Mouse (Mus musculus): ENCODE results near the gene Opcml. TPM values are rescaled to one million over a fixed set of nuclear protein-coding genes. Genes with fewer than 3 reads are reported as not detected.

The Opcml gene
- total and polyA plus RNA-seq, 2 experiments from 2014 or later: 48.3 to 88.2 TPM

- peak; percentile 57 for DNase-seq (ENCODE audit: low spot score)
- Histone ChIP-seq H3K27ac (no peak overlapping the region), H3K9me3 (ENCODE audit: low read length) (no peaks in the 10 kb centered on the region), H3K27me3 (ENCODE audit: insufficient read depth, low read length) (no peaks in the 10 kb centered on the region), H3K4me1 (ENCODE audit: insufficient read depth, low read length) (no peaks in the 10 kb centered on the region), H3K4me2 (ENCODE audit: low read depth, low read length) (no peak overlapping the region), H3K4me3 (ENCODE audit: low read length) (no peak overlapping the region), H3K9ac (replicated peaks; ENCODE audit: low read length) (no peak overlapping the region), H3K36me3 (ENCODE audit: insufficient read depth, low read length) (no peaks in the 10 kb centered on the region)
- 49% methylated on average over 6 of the region's 6 CpGs for WGBS
- TF ChIP-seq CTCF (IDR thresholded peaks at IDR 0.05; ENCODE audit: low read depth): no peak
- peak; percentile 91 for ATAC-seq
These were observed 517.0 kb downstream of the Opcml start for GRCm38 (mm10) chr9:28307481-28308050.

GRCm38 (mm10) chr9:28317881-28318280, 527.3 kb downstream of the Opcml start:
- H3K4me2 ChIP-seq (ENCODE audit: low read depth, low read length): no peak overlapping the region
- H3K4me1 ChIP-seq (ENCODE audit: insufficient read depth, low read length): no peaks in the 10 kb centered on the region
- TF ChIP-seq CTCF (IDR thresholded peaks at IDR 0.05; ENCODE audit: low read depth): no peak
- no peaks in the 10 kb centered on the region for H3K36me3 ChIP-seq (ENCODE audit: insufficient read depth, low read length)
- ATAC-seq (no peak), DNase-seq (ENCODE audit: low spot score) (no peak)
- H3K27ac ChIP-seq: no peak overlapping the region
- no peaks in the 10 kb centered on the region for H3K27me3 ChIP-seq (ENCODE audit: insufficient read depth, low read length)
- no peaks in the 10 kb centered on the region for H3K9me3 ChIP-seq (ENCODE audit: low read length)
- no peak overlapping the region for H3K9ac ChIP-seq (replicated peaks; ENCODE audit: low read length)
- H3K4me3 ChIP-seq (ENCODE audit: low read length): no peak overlapping the region

- no peak overlapping the region for H3K4me3 ChIP-seq (ENCODE audit: low read length)
- TF ChIP-seq CTCF (IDR thresholded peaks at IDR 0.05; ENCODE audit: low read depth): no peak
- H3K27ac ChIP-seq: no peak overlapping the region
- no peaks in the 10 kb centered on the region for H3K36me3 ChIP-seq (ENCODE audit: insufficient read depth, low read length)
- no peak for ATAC-seq
- no peaks in the 10 kb centered on the region for H3K27me3 ChIP-seq (ENCODE audit: insufficient read depth, low read length)
- no peak overlapping the region for H3K9ac ChIP-seq (replicated peaks; ENCODE audit: low read length)
- no peaks in the 10 kb centered on the region for H3K4me1 ChIP-seq (ENCODE audit: insufficient read depth, low read length)
- 84% methylated on average over 4 of the region's 4 CpGs for WGBS
- no peak for DNase-seq (ENCODE audit: low spot score)
- no peaks in the 10 kb centered on the region for H3K9me3 ChIP-seq (ENCODE audit: low read length)
- no peak overlapping the region for H3K4me2 ChIP-seq (ENCODE audit: low read depth, low read length)
These were observed 528.6 kb downstream of the Opcml start for GRCm38 (mm10) chr9:28319021-28319755.

GRCm38 (mm10) chr9:28319802-28320201, 529.2 kb downstream of the Opcml start:
- H3K9ac ChIP-seq (replicated peaks; ENCODE audit: low read length): no peak overlapping the region
- ATAC-seq (no peak), DNase-seq (ENCODE audit: low spot score) (no peak)
- H3K9me3 ChIP-seq (ENCODE audit: low read length): no peaks in the 10 kb centered on the region
- no peaks in the 10 kb centered on the region for H3K27me3 ChIP-seq (ENCODE audit: insufficient read depth, low read length)
- H3K36me3 ChIP-seq (ENCODE audit: insufficient read depth, low read length): no peaks in the 10 kb centered on the region
- H3K27ac ChIP-seq: no peak overlapping the region
- H3K4me3 ChIP-seq (ENCODE audit: low read length): no peak overlapping the region
- 63% methylated on average over 1 of the region's 1 CpGs for WGBS
- H3K4me2 ChIP-seq (ENCODE audit: low read depth, low read length): no peak overlapping the region
- no peaks in the 10 kb centered on the region for H3K4me1 ChIP-seq (ENCODE audit: insufficient read depth, low read length)
- no peak for TF ChIP-seq CTCF (IDR thresholded peaks at IDR 0.05; ENCODE audit: low read depth)

GRCm38 (mm10) chr9:28327985-28328384, 537.4 kb downstream of the Opcml start:
- WGBS: 19% methylated on average over 4 of the region's 4 CpGs
- TF ChIP-seq CTCF (IDR thresholded peaks at IDR 0.05; ENCODE audit: low read depth): no peak
- Histone ChIP-seq H3K4me1 (ENCODE audit: insufficient read depth, low read length) (0 out of 2 replicates have a peak, but pooled peaks cover 3% of the 10 kb centered on the region), H3K27ac (no peak overlapping the region), H3K27me3 (ENCODE audit: insufficient read depth, low read length) (no peaks in the 10 kb centered on the region), H3K36me3 (ENCODE audit: insufficient read depth, low read length) (no peaks in the 10 kb centered on the region), H3K9me3 (ENCODE audit: low read length) (no peaks in the 10 kb centered on the region), H3K4me2 (ENCODE audit: low read depth, low read length) (no peak overlapping the region), H3K9ac (replicated peaks; ENCODE audit: low read length) (no peak overlapping the region), H3K4me3 (ENCODE audit: low read length) (no peak overlapping the region)
- ATAC-seq: no peak
- DNase-seq (ENCODE audit: low spot score): peak; percentile 33

- Histone ChIP-seq H3K9ac (replicated peaks; ENCODE audit: low read length) (no peak overlapping the region), H3K27ac (no peak overlapping the region), H3K27me3 (ENCODE audit: insufficient read depth, low read length) (no peaks in the 10 kb centered on the region), H3K9me3 (ENCODE audit: low read length) (no peaks in the 10 kb centered on the region), H3K4me1 (ENCODE audit: insufficient read depth, low read length) (0 out of 2 replicates have a peak, but pooled peaks cover 3% of the 10 kb centered on the region), H3K4me2 (ENCODE audit: low read depth, low read length) (no peak overlapping the region), H3K4me3 (ENCODE audit: low read length) (no peak overlapping the region), H3K36me3 (ENCODE audit: insufficient read depth, low read length) (no peaks in the 10 kb centered on the region)
- no peak for TF ChIP-seq CTCF (IDR thresholded peaks at IDR 0.05; ENCODE audit: low read depth)
- 90% methylated on average over 2 of the region's 2 CpGs for WGBS
- DNase-seq (ENCODE audit: low spot score): no peak
- ATAC-seq: no peak
These were observed 537.9 kb downstream of the Opcml start for GRCm38 (mm10) chr9:28328434-28328833.

GRCm38 (mm10) chr9:28329477-28329876, 538.9 kb downstream of the Opcml start:
- Histone ChIP-seq H3K4me1 (ENCODE audit: insufficient read depth, low read length) (0 out of 2 replicates have a peak, but pooled peaks cover 3% of the 10 kb centered on the region), H3K4me3 (ENCODE audit: low read length) (no peak overlapping the region), H3K27ac (no peak overlapping the region), H3K27me3 (ENCODE audit: insufficient read depth, low read length) (no peaks in the 10 kb centered on the region), H3K36me3 (ENCODE audit: insufficient read depth, low read length) (no peaks in the 10 kb centered on the region), H3K4me2 (ENCODE audit: low read depth, low read length) (no peak overlapping the region), H3K9ac (replicated peaks; ENCODE audit: low read length) (no peak overlapping the region), H3K9me3 (ENCODE audit: low read length) (no peaks in the 10 kb centered on the region)
- ATAC-seq (no peak), DNase-seq (ENCODE audit: low spot score) (no peak)
- TF ChIP-seq CTCF (IDR thresholded peaks at IDR 0.05; ENCODE audit: low read depth): peak; percentile 36; the same call in 1 of the 2 replicates
